Mouse (Mus musculus) midbrain, embryonic 16.5 days (tissue): Measurements from ENCODE around the gene Trove2. TPM values are rescaled to one million over a fixed set of nuclear protein-coding genes. Genes with fewer than 3 reads are reported as not detected.

ENCODE experiments used
- ATAC-seq: fragments of 200-750 bp; cut with Nextera tagmentation; 2 replicates; pipeline ENCODE4 v1.8.0; 2017; ENCODE audit warnings: moderate TSS enrichment
- H3K27ac ChIP-seq: fragments of 300-500 bp; sonication (generic); 2 replicates; pipeline ENCODE4 v1.5.1; 2014; ENCODE audit warnings: mild to moderate bottlenecking, low read length, mixed read lengths
- H3K27me3 ChIP-seq: fragments of 300-500 bp; sonication (generic); 2 replicates; pipeline ENCODE4 v1.6.1; 2014; ENCODE audit warnings: low read depth, low read length, mixed read lengths; ENCODE audit not compliant: control insufficient read depth, insufficient read depth
- H3K36me3 ChIP-seq: fragments of 300-500 bp; sonication (generic); 2 replicates; pipeline ENCODE4 v1.6.1; 2014; ENCODE audit warnings: mild to moderate bottlenecking, low read length, moderate library complexity, mixed read lengths; ENCODE audit not compliant: control insufficient read depth, insufficient read depth
- H3K4me1 ChIP-seq: fragments of 300-500 bp; sonication (generic); 2 replicates; pipeline ENCODE4 v1.6.1; 2014; ENCODE audit warnings: mild to moderate bottlenecking, low read length, mixed read lengths; ENCODE audit not compliant: control insufficient read depth, insufficient read depth
- H3K4me2 ChIP-seq: fragments of 300-500 bp; sonication (generic); 2 replicates; pipeline ENCODE4 v1.6.1; 2014; ENCODE audit warnings: mild to moderate bottlenecking, low read length, mixed read lengths
- H3K4me3 ChIP-seq: fragments of 300-500 bp; sonication (generic); 2 replicates; pipeline ENCODE4 v1.5.1; 2014; ENCODE audit warnings: low read depth, mild to moderate bottlenecking, low read length, moderate library complexity, mixed read lengths
- H3K9ac ChIP-seq: fragments of 300-500 bp; sonication (generic); 2 replicates; pipeline ENCODE4 v1.6.1; 2014; ENCODE audit warnings: low read depth, low read length, mixed read lengths
- H3K9me3 ChIP-seq: fragments of 300-500 bp; sonication (generic); replicated peaks from 2 replicates; pipeline ENCODE4 v1.6.1; 2014; ENCODE audit warnings: mild to moderate bottlenecking, low read length, mixed read lengths; ENCODE audit not compliant: control insufficient read depth, poor library complexity, severe bottlenecking
- WGBS: fragments of 180-500 bp; shearing (Covaris S2); extraction: QIAGEN DNeasy Blood & Tissue Kit; methylation state at CpG from one replicate; pipeline ENCODE4 v1.1.7; 2014; 5-methylcytosine and 5-hydroxymethylcytosine counted together
- polyA plus RNA-seq: library from polyadenylated mRNA; unstranded; fragments of >200 nt; fragmentation: Nextera tagmentation; extraction: Ambion mirVana; gene quantifications from 2 replicates; pipeline ENCODE4 v1.2.1, GENCODE M21; 2015

Trove2 gene
- polyA plus RNA-seq, 1 experiment from 2014 or later = 36.4 TPM

DNA sequence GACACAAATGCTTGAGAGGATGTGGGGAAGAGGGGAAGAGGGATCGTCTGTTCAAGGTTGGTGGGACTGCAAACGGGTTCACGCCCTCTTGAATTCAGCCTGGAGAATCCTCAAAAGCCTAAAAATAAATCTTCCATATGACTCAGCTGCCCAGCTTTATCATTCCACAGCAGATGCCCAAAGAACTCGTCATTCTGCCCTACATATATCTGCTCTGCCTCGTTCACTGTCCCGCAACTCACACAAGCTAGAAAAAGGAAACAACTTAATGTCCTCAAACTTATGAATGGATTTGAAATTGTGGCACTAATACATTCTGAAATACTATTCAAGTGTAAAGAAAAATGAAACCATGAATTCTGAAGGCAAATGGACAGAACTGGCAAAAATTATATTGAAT is 3.0 kb downstream of the Trove2 start:
- WGBS = 83% methylated on average over 6 of the region's 6 CpGs
- no peak overlapping the region for H3K4me2 ChIP-seq

DNA sequence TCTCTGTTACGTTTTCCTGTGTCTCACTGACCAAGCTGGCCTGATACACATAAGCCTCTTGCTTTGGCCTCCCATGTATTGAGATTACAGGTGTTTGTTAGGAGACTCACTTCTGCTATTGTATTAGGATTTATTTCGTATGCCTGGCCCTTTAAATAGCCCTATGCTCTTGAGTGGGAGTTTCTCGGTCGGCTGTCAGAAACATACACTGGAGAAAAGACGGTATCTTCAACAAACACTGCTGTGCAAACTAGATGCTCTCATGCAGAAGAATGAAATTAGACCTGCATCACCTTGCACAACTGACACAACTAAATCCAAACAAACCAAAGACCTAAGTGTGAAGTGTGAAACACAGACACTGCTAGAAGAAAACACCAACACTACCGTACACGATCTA is 3.8 kb downstream of the Trove2 start:
- WGBS = 70% methylated on average over 7 of the region's 7 CpGs
- no peak for ATAC-seq

More for the DNA sequence above, 3.0 kb downstream of the Trove2 start:
- Histone ChIP-seq H3K27ac (no peak overlapping the region), H3K4me1 (peaks cover 29% of the 10 kb centered on the region), H3K9ac (no peak overlapping the region), H3K36me3 (peaks cover 8% of the 10 kb centered on the region), H3K4me3 (no peak overlapping the region), H3K27me3 (no peaks in the 10 kb centered on the region), H3K9me3 (no peaks in the 10 kb centered on the region)
- no peak for ATAC-seq

GRCm38 (mm10) chr1:143770444-143771109 is 6.3 kb downstream of the Trove2 start:
- Histone ChIP-seq H3K9me3 (no peaks in the 10 kb centered on the region), H3K36me3 (peaks cover 15% of the 10 kb centered on the region), H3K4me2 (no peak overlapping the region), H3K4me3 (no peak overlapping the region), H3K27me3 (no peaks in the 10 kb centered on the region), H3K27ac (no peak overlapping the region), H3K4me1 (peaks cover 15% of the 10 kb centered on the region), H3K9ac (no peak overlapping the region)
- ATAC-seq = no peak
- WGBS = 47% methylated on average over 20 of the region's 20 CpGs

More for the DNA sequence above, 3.8 kb downstream of the Trove2 start:
- H3K4me1 ChIP-seq = peaks cover 21% of the 10 kb centered on the region
- H3K4me2 ChIP-seq = no peak overlapping the region
- H3K9ac ChIP-seq = no peak overlapping the region
- H3K4me3 ChIP-seq = no peak overlapping the region
- H3K27me3 ChIP-seq = no peaks in the 10 kb centered on the region
- H3K27ac ChIP-seq = no peak overlapping the region
- no peaks in the 10 kb centered on the region for H3K9me3 ChIP-seq
- peaks cover 8% of the 10 kb centered on the region for H3K36me3 ChIP-seq

DNA sequence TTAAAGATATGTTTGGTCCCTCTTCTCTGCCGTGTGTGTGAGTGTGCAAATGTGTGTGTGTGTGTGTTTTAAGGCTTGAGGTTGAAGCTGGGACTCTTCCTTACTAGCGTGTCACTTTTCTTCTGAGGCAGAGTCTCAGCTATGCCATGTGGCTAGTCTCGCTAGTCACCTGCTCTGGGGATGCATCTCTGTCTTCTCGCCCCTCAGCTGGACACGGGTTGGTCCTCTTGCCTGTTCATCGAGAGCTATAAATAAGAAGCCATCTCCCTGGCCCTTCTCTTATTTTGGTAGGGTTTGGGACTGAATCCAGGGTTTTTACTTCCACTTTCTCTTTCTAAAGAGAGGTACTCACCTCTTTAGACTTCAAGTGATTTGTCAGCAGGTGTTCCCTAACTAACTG is 10.6 kb downstream of the Trove2 start:
- Histone ChIP-seq H3K9me3 (no peaks in the 10 kb centered on the region), H3K36me3 (peaks cover 25% of the 10 kb centered on the region), H3K4me3 (no peak overlapping the region), H3K9ac (no peak overlapping the region), H3K27ac (no peak overlapping the region), H3K4me1 (no peaks in the 10 kb centered on the region; the same call in 1 of the 2 replicates), H3K4me2 (no peak overlapping the region), H3K27me3 (no peaks in the 10 kb centered on the region)
- ATAC-seq = no peak
- WGBS = 93% methylated on average over 6 of the region's 6 CpGs

DNA sequence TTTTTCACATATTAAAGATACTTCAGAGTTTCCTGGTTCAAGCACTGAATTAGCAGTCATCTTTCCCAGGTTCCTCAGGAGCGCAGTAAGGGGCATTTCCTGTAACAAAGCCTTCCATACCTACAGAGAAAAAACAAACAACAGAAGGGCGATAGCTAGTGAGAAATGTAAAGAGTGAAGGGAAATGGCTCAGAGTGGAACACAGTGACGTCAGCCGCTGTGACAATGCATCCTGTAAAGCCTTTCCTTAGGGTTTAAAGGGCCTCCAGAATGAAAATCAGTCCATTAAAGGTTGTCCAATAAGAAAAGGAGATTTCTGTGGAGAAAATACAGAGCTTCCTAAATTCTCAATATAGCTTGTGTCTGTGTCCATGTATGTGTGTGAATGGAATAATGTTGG is 11.1 kb downstream of the Trove2 start:
- no peak overlapping the region for H3K4me3 ChIP-seq
- H3K4me2 ChIP-seq = no peak overlapping the region
- no peak overlapping the region for H3K9ac ChIP-seq
- H3K27me3 ChIP-seq = no peaks in the 10 kb centered on the region
- peaks cover 29% of the 10 kb centered on the region for H3K36me3 ChIP-seq
- no peak for ATAC-seq
- no peak overlapping the region for H3K27ac ChIP-seq
- WGBS = 86% methylated on average over 4 of the region's 4 CpGs
- H3K9me3 ChIP-seq = no peaks in the 10 kb centered on the region
- no peaks in the 10 kb centered on the region; the same call in 1 of the 2 replicates for H3K4me1 ChIP-seq

- Histone ChIP-seq H3K9me3 (no peaks in the 10 kb centered on the region), H3K9ac (no peak overlapping the region), H3K4me1 (no peaks in the 10 kb centered on the region; the same call in 1 of the 2 replicates), H3K4me3 (no peak overlapping the region), H3K27me3 (no peaks in the 10 kb centered on the region), H3K4me2 (no peak overlapping the region), H3K36me3 (peaks cover 34% of the 10 kb centered on the region), H3K27ac (no peak overlapping the region)
- no peak for ATAC-seq
- 43% methylated on average over 1 of the region's 1 CpGs for WGBS
Measured at GRCm38 (mm10) chr1:143764443-143764842, 12.4 kb downstream of the Trove2 start.

DNA sequence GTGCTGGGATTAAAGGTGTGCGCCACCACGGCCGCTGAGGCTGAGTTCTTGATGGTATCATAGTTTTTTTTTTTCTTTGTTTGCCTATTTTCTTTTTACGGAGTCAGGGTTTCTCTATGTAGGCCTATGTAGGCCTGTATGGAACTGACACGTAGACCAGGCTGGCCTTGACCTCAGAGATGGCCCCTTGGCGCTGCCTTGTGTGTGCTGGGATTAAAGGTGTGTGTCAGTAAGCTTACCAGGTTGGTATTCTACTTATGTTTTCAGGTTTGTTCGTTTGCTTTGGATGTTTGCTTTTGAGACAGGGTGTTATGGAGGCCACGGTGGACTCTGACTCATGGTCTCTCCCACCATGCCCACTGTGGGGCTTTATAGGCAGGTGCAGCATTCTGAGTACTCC is 14.7 kb downstream of the Trove2 start:
- ATAC-seq = no peak
- no peaks in the 10 kb centered on the region for H3K27me3 ChIP-seq
- WGBS = 98% methylated on average over 8 of the region's 8 CpGs

DNA sequence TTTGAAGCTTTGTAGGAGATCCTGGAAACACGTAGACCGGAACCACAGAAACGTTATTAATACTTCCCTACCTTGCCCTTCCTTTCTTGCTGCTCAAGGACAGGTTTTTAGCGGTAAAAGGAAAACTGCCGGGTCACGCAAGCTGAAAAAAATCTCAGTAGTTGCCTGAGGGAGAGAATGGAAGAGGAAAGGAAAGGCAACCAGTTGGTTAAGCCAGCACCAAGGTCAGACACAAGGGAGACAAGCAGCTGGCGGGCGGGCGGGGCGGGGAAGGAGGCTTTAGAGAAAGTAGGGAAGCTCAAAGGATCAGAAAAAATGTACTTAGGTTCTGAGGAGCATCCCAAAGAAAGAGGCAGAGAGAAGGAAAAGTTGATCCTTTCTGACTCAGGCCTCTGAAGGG is 31.0 kb downstream of the Trove2 start:
- Histone ChIP-seq H3K4me2 (no peak overlapping the region), H3K27me3 (no peaks in the 10 kb centered on the region)

More for the DNA sequence above, 14.7 kb downstream of the Trove2 start:
- Histone ChIP-seq H3K9me3 (no peaks in the 10 kb centered on the region), H3K4me3 (no peak overlapping the region), H3K36me3 (peaks cover 48% of the 10 kb centered on the region), H3K4me2 (no peak overlapping the region), H3K4me1 (no peaks in the 10 kb centered on the region), H3K9ac (no peak overlapping the region), H3K27ac (no peak overlapping the region)

GRCm38 (mm10) chr1:143742186-143742585 is 34.7 kb downstream of the Trove2 start:
- no peak for ATAC-seq
- Histone ChIP-seq H3K4me3 (no peak overlapping the region), H3K36me3 (peaks cover 24% of the 10 kb centered on the region), H3K4me1 (peaks cover 4% of the 10 kb centered on the region), H3K4me2 (no peak overlapping the region), H3K9ac (no peak overlapping the region), H3K9me3 (no peaks in the 10 kb centered on the region), H3K27ac (no peak overlapping the region), H3K27me3 (no peaks in the 10 kb centered on the region)
- WGBS = 54% methylated on average over 6 of the region's 6 CpGs

More for the DNA sequence above, 31.0 kb downstream of the Trove2 start:
- ATAC-seq = no peak
- H3K36me3 ChIP-seq = peaks cover 30% of the 10 kb centered on the region
- H3K4me1 ChIP-seq = peaks cover under 1% of the 10 kb centered on the region
- H3K9ac ChIP-seq = no peak overlapping the region
- H3K9me3 ChIP-seq = no peaks in the 10 kb centered on the region
- 90% methylated on average over 10 of the region's 10 CpGs for WGBS
- H3K4me3 ChIP-seq = no peak overlapping the region
- H3K27ac ChIP-seq = no peak overlapping the region
